Mouse (Mus musculus) intestine, postnatal 0 days (tissue): ENCODE data around the gene Uba3. TPM values are rescaled to one million over a fixed set of nuclear protein-coding genes. Genes with fewer than 3 reads are reported as not detected.

ENCODE experiments used
- ATAC-seq: fragments of 200-750 bp; cut with Nextera tagmentation; 2 replicates; pipeline ENCODE4 v1.8.0; 2017; ENCODE audit warnings: mild to moderate bottlenecking, moderate TSS enrichment, moderate library complexity
- H3K27ac ChIP-seq: fragments of 300-500 bp; sonication (generic); 2 replicates; pipeline ENCODE4 v1.5.1; 2014; ENCODE audit warnings: mild to moderate bottlenecking, low read depth, low read length, moderate library complexity
- H3K27me3 ChIP-seq: fragments of 300-500 bp; sonication (generic); replicated peaks from 2 replicates; pipeline ENCODE4 v1.6.1; 2014; ENCODE audit warnings: low read length, mixed read lengths; ENCODE audit not compliant: control insufficient read depth, insufficient read depth
- H3K36me3 ChIP-seq: fragments of 300-500 bp; sonication (generic); 2 replicates; pipeline ENCODE4 v1.6.1; 2014; ENCODE audit warnings: mild to moderate bottlenecking, moderate library complexity; ENCODE audit not compliant: control insufficient read depth, insufficient read depth
- H3K4me1 ChIP-seq: fragments of 300-500 bp; sonication (generic); replicated peaks from 2 replicates; pipeline ENCODE4 v1.6.1; 2014; ENCODE audit warnings: antibody characterized with exemption, low read length, mixed read lengths; ENCODE audit not compliant: control insufficient read depth, insufficient read depth
- H3K4me2 ChIP-seq: fragments of 300-500 bp; sonication (generic); replicated peaks from 2 replicates; pipeline ENCODE4 v1.6.1; 2014; ENCODE audit warnings: low read depth, mild to moderate bottlenecking, moderate library complexity
- H3K4me3 ChIP-seq: fragments of 300-500 bp; sonication (generic); 2 replicates; pipeline ENCODE4 v1.5.1; 2014; ENCODE audit warnings: low read depth, low read length
- H3K9ac ChIP-seq: fragments of 300-500 bp; sonication (generic); 2 replicates; pipeline ENCODE4 v1.6.1; 2014; ENCODE audit warnings: mild to moderate bottlenecking, low read depth, low read length
- H3K9me3 ChIP-seq: fragments of 300-500 bp; sonication (generic); 2 replicates; pipeline ENCODE4 v1.6.1; 2016; ENCODE audit warnings: mixed run types; ENCODE audit not compliant: control insufficient read depth
- CTCF ChIP-seq: sonication (generic); IDR thresholded peaks from 2 replicates; pipeline ENCODE4 v1.5.1; 2016; ENCODE audit warnings: low read depth, mild to moderate bottlenecking, control low read depth, antibody characterized with exemption, moderate library complexity
- WGBS: fragments of 180-500 bp; shearing (Covaris S2); extraction: QIAGEN DNeasy Blood & Tissue Kit; methylation state at CpG from one replicate; pipeline ENCODE4 v1.1.7; 2014; 5-methylcytosine and 5-hydroxymethylcytosine counted together
- polyA plus RNA-seq: library from polyadenylated mRNA; unstranded; fragments of >200 nt; fragmentation: Nextera tagmentation; extraction: Ambion mirVana; gene quantifications from 2 replicates; pipeline ENCODE4 v1.2.1, GENCODE M21; 2015

The Uba3 gene
- polyA plus RNA-seq, 1 experiment from 2014 or later: 28.5 TPM

GRCm38 (mm10) chr6:97211981-97212380, 6.5 kb upstream of the Uba3 start:
- Histone ChIP-seq H3K4me2 (peak overlapping the region; percentile 84), H3K9ac (no peak overlapping the region), H3K36me3 (no peaks in the 10 kb centered on the region), H3K4me3 (peak overlapping the region; percentile 77), H3K9me3 (no peaks in the 10 kb centered on the region), H3K27ac (no peak overlapping the region), H3K4me1 (0 out of 2 replicates have a peak, but pooled peaks cover 3% of the 10 kb centered on the region), H3K27me3 (no peaks in the 10 kb centered on the region)
- 54% methylated on average over 12 of the region's 12 CpGs for WGBS
- no peak for TF ChIP-seq CTCF
- no peak for ATAC-seq

- TF ChIP-seq CTCF: no peak
- H3K27me3 ChIP-seq: no peaks in the 10 kb centered on the region
- peak overlapping the region; percentile 72 for H3K9ac ChIP-seq
- ATAC-seq: peak; percentile 32
- H3K4me3 ChIP-seq: peak overlapping the region; percentile 77
- WGBS: 1% methylated on average over 22 of the region's 22 CpGs
- no peaks in the 10 kb centered on the region for H3K36me3 ChIP-seq
- no peaks in the 10 kb centered on the region for H3K9me3 ChIP-seq
- peak overlapping the region; percentile 86 for H3K27ac ChIP-seq
- H3K4me2 ChIP-seq: peak overlapping the region; percentile 84
- H3K4me1 ChIP-seq: 0 out of 2 replicates have a peak, but pooled peaks cover 3% of the 10 kb centered on the region
These were observed 5.6 kb upstream of the Uba3 start for GRCm38 (mm10) chr6:97210962-97211601.

- Histone ChIP-seq H3K4me3 (peak within 1 kb of the TSS; percentile 77), H3K9ac (peak within 1 kb of the TSS; percentile 72), H3K4me2 (peak within 1 kb of the TSS; percentile 84), H3K4me1 (0 out of 2 replicates have a peak, but pooled peaks cover 3% of the 10 kb centered on the region), H3K9me3 (no peaks in the 10 kb centered on the region), H3K27ac (peak within 1 kb of the TSS; percentile 86), H3K36me3 (no peaks in the 10 kb centered on the region), H3K27me3 (no peaks in the 10 kb centered on the region)
- ATAC-seq: peak; percentile 81
- no peak for TF ChIP-seq CTCF
- 7% methylated on average over 32 of the region's 32 CpGs for WGBS
These were observed 4.9 kb upstream of the Uba3 start, which contains the start of gene Arl6ip5 for GRCm38 (mm10) chr6:97210191-97210961. Gene Arl6ip5 (plus strand): TSS chr6:97210689.

DNA sequence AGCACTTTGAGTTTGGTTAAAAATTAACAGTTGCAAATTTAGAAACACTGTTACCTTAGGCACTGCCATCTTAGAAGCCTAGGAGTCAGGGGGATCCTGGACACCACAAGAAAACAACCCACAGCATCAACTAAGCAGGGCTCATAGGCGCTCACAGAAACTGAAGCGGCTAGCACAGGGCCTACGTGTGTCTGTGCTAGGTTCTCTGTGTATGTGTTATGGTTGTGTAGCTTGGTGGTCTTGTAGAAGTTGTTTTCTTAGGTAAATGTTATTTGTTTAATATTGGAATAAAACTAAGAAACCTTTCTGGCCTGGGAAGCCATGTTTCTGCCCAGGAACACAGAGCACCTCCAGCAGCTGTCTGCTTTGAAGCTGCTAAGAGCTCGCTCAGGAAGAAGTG, 4.3 kb upstream of the Uba3 start:
- no peaks in the 10 kb centered on the region for H3K27me3 ChIP-seq
- H3K36me3 ChIP-seq: no peaks in the 10 kb centered on the region
- 82% methylated on average over 4 of the region's 4 CpGs for WGBS
- H3K4me2 ChIP-seq: peak overlapping the region; percentile 84
- no peak overlapping the region for H3K27ac ChIP-seq
- TF ChIP-seq CTCF: no peak
- ATAC-seq: no peak
- H3K4me1 ChIP-seq: 0 out of 2 replicates have a peak, but pooled peaks cover 3% of the 10 kb centered on the region
- H3K9ac ChIP-seq: no peak overlapping the region
- H3K9me3 ChIP-seq: no peaks in the 10 kb centered on the region
- no peak overlapping the region for H3K4me3 ChIP-seq

- ATAC-seq: no peak
- Histone ChIP-seq H3K4me2 (no peak overlapping the region), H3K9me3 (no peaks in the 10 kb centered on the region), H3K4me1 (0 out of 2 replicates have a peak, but pooled peaks cover 3% of the 10 kb centered on the region), H3K9ac (no peak overlapping the region), H3K4me3 (no peak overlapping the region), H3K27me3 (no peaks in the 10 kb centered on the region), H3K36me3 (no peaks in the 10 kb centered on the region), H3K27ac (no peak overlapping the region)
- 50% methylated on average over 3 of the region's 3 CpGs for WGBS
- 0 out of 2 replicates have a peak, but pooled peaks have one; percentile 21 for TF ChIP-seq CTCF
These were observed 3.8 kb upstream of the Uba3 start for GRCm38 (mm10) chr6:97209201-97209600.

DNA sequence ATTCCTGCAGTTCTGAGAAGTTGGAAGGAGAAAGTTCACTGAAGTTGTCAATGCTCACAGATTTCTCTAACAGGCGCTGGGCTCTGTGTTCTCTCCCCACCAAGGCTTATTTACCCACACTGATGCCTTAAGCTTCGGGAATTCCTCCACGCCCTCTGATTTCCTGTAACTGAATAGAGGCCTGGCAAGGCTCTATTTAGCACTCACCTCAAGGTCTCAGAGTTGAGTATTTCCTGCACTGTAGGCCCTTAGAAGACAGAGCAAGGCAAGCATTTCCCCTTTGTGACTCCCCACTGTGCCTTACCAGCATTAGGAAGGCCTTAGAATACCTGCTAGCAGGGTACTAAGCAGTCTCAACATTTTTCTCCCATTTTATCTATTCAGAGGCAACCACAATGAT, 3.0 kb upstream of the Uba3 start:
- no peak for TF ChIP-seq CTCF
- Histone ChIP-seq H3K36me3 (no peaks in the 10 kb centered on the region), H3K27ac (peak overlapping the region; percentile 21; the same call in 1 of the 2 replicates), H3K9me3 (no peaks in the 10 kb centered on the region), H3K4me1 (0 out of 2 replicates have a peak, but pooled peaks cover 3% of the 10 kb centered on the region), H3K27me3 (no peaks in the 10 kb centered on the region), H3K4me3 (no peak overlapping the region), H3K4me2 (no peak overlapping the region), H3K9ac (no peak overlapping the region)
- no peak for ATAC-seq
- WGBS: 29% methylated on average over 3 of the region's 3 CpGs
